Mouse (Mus musculus) thymus, adult 2 months (tissue): ENCODE measurements around the gene Katnb1.

ENCODE experiments used
- CTCF ChIP-seq: fragments of 200-500 bp; IDR thresholded peaks from 2 replicates; pipeline ENCODE4 v1.5.1; 2012; ENCODE audit warnings: mild to moderate bottlenecking, control low read depth, low read length, moderate library complexity, borderline replicate concordance; ENCODE audit not compliant: control insufficient read depth, poor library complexity, insufficient read depth; ENCODE audit errors: extremely low read depth
- POLR2A ChIP-seq: fragments of 200-500 bp; IDR thresholded peaks from 2 replicates; pipeline ENCODE4 v1.6.1; 2012; ENCODE audit warnings: mild to moderate bottlenecking, low read length, control low read depth, moderate library complexity; ENCODE audit not compliant: control insufficient read depth, poor library complexity, insufficient read depth; ENCODE audit errors: extremely low read depth

DNA sequence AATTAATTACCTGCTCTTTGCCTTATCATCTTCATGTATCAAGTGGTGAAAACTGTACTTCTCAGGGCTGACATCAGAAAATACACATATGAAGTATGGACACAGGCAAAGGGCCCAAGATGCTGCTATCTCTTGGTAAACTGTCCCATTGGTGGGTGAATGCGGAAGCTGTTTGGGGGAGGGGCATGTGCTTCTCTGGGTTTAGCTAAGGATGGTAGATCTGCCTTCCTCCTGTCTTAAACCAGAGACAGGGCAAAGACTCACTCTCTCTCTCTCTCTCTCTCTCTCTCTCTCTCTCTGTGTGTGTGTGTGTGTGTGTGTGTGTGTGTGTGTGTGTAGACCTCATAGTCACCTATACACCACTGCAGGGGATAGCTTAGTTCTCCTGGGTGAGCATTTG is 60.0 kb downstream of the Katnb1 start:
- TF ChIP-seq CTCF (no peak), POLR2A (no peak)
